Mouse (Mus musculus) cerebellum, postnatal 36 days (tissue): ENCODE measurements around the gene Pcolce.

ENCODE experiments used
- DNase-seq, 2 experiments: peaks; one replicate each; pipeline ENCODE4 v3.0.0; 2021 to 2022; ENCODE audit warnings: mixed read lengths in 2 of 2

The Pcolce gene

GRCm38 (mm10) chr5:137584976-137585375 is 28.6 kb downstream of the Pcolce start:
- DNase-seq = peak; percentile 77 to 82

DNA sequence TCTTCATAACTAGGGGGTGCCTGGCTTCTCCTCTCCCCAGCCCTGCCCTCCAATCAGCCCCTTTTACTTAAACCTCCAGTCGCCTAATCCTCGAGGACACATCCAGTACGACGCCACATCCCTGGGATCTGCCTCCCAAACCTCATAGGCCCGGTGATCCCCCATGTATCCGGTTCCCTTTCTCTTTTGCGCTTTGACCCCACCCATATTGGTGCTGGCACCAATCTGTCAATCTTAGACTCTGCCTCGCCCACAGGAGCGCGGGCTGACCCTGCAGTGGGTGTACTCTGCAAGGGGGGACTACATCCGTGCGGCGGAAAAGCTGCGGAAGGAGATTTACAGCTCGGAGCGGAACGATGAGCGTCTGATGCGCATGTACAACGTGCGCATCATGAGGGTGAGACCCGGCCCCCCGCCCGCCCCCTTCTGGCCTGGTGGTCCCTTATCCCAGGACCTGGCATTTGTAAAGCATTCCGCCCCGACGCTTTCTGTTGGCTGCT is 29.9 kb downstream of the Pcolce start:
- DNase-seq = peak in 1 of 2 experiments; percentile 22

GRCm38 (mm10) chr5:137582702-137583101 is 30.9 kb downstream of the Pcolce start:
- DNase-seq = no peak

GRCm38 (mm10) chr5:137580246-137580645 is 33.3 kb downstream of the Pcolce start:
- no peak for DNase-seq

DNA sequence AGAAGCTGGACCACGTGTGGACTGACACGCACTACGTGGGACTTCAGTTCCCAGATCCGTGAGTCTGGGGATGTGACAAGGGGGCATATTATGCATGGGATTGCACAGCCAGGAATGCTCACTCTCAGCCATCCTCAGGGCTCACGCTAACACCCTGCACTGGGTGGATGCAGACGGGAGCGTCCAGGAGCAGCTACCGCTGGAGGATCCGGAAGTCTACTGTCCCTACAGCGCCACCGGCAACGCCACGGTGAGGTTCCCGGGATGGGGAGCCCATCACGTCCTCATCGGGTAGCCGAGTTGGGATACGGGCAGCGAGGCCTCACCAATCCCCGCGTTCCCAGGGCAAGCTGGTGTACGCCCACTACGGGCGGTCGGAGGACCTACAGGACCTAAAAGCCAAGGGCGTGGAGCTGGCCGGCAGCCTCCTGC is 39.1 kb downstream of the Pcolce start:
- peak; percentile 69 to 81 for DNase-seq

GRCm38 (mm10) chr5:137570691-137571586 is 42.6 kb downstream of the Pcolce start:
- DNase-seq = no peak

DNA sequence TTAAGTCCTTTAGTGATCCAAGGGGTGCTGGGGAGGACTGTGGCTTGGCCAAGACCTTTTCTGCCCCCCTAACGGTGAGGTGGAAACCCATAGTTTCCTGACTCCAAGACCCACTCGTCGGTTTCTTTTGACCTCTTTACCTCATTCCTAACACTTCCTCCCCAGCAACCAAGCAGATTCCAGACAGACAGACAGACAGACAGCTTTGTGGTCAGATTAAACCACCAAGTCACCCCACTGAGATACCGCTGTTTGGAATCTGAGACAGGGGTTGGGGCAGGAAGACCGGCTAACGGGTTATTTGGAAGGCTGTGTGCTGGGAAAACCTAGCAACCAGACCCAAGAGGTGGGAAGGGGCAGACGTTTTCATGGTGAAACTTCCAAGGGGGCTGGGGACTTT is 43.4 kb downstream of the Pcolce start:
- no peak for DNase-seq

- no peak for DNase-seq
Observed at GRCm38 (mm10) chr5:137569665-137570064, 43.9 kb downstream of the Pcolce start, which contains the start of gene Tfr2. Tfr2 (plus strand) TSS chr5:137569840.

- DNase-seq = no peak
Observed at GRCm38 (mm10) chr5:137569031-137569430, 44.6 kb downstream of the Pcolce start.

- no peak for DNase-seq
Observed at GRCm38 (mm10) chr5:137568223-137568798, 45.3 kb downstream of the Pcolce start.

DNA sequence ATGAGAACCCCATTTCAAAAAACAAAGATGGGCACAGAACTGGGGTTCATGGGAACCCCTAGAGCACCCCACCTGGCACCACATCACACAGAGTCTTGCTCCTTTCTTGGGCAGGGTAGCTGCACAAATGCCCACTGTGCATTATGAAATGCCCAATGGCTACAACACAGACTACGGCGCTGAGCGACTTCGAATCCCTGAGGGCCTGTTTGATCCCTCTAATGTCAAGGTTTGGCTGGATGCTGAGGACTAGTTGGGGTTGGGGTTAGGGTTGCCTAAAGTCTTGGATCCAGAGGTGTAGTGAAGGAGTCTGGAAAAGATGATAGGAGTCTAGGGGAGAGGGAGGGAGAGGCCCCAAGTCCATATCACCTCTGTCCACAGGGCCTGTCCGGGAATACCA is 47.2 kb downstream of the Pcolce start:
- DNase-seq = no peak

DNA sequence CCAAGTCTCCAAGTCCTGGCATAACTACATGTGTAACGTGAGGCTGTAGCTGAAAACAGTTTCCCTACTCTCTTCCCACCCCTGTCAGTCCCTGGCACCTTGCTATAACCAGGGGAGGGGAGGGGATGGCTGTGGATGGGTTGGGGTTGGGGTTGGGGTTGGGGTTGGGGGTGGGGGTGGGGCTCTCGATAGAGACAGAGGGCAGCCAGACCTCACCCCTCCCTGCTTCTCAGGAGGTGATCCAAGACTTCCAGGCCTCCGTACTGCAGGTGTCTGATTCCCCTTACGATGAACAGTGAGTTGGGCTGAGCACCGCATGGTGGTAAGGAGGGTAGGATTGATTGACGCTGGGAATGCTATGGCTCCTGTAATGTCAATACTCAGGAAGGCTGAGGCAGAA is 47.8 kb downstream of the Pcolce start:
- no peak for DNase-seq

DNA sequence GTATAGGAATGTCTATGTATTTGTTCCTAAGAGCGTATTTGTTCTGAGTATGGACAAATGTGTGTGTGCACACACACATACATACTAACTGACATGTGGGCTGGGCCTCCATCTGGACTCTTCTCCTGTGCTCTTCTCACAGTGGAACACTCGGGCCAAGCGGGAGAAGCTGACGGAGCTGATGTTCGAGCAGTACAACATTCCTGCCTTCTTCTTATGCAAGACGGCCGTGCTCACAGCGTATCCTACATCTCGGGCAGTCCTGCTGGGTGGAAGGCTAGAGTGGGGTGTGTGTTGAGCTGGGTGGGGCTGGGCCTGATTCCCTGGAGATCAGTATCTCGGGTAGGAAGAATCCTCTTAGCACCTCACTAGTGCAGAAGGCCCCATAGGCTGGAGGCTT is 50.6 kb downstream of the Pcolce start:
- no peak for DNase-seq

GRCm38 (mm10) chr5:137561556-137561955 is 52.0 kb downstream of the Pcolce start:
- no peak for DNase-seq
